Mouse (Mus musculus): Measurements from ENCODE around the gene Uaca. TPM values are rescaled to one million over a fixed set of nuclear protein-coding genes. Genes with fewer than 3 reads are reported as not detected.

Uaca gene
- total and polyA plus RNA-seq, 3 experiments = 0.17 to 0.34 TPM; not detected in 1

DNA sequence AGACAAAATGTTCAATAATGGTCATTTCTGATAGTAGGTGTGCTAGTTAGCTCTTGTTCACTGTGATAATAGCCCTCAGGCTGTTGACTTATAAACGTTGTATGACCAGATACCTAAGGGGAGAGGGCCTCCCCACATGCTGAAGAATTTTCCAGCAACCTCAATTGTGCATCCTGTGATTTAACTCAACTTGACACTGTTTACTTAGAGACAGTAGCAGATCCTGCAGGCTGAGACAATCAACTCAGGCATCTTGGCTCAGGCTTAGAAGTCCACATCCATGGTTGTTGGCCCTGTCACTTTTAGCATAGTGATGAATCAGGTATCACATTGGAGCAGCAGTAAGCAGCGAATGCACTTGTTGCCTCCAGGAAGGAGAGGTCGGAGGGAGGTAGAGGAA, 35.7 kb downstream of the Uaca start:
- H3K27me3 ChIP-seq (replicated peaks) = no peaks in the 10 kb centered on the region
- H3K27ac ChIP-seq (ENCODE audit: insufficient read depth, low read depth) = no peak overlapping the region
- in situ Hi-C loops (cut with MboI; ENCODE audit: low pct_ligation_motif_present, low pct_unique_long_range_greater_than_20kb, low sequenced_read_pairs) = no loop called here
- no peaks in the 10 kb centered on the region for H3K79me2 ChIP-seq (replicated peaks; ENCODE audit: control insufficient read depth, extremely low read depth, insufficient read depth, poor library complexity, severe bottlenecking)
- dilution Hi-C loops (cut with MboI; ENCODE audit: extremely low pct_ligation_motif_present, extremely low pct_unique_long_range_greater_than_20kb, low sequenced_read_pairs) = no loop called here
- H3K4me3 ChIP-seq (replicated peaks in 1 of 3; ENCODE audit: low read depth in 2 of 3, low read length in 2 of 3, poor library complexity in 1 of 3) = no peak overlapping the region
- H3K9me3 ChIP-seq (replicated peaks; ENCODE audit: low read length) = peaks cover 3% of the 10 kb centered on the region
- H3K36me3 ChIP-seq (replicated peaks in 1 of 2; ENCODE audit: control insufficient read depth in 1 of 2, insufficient read depth in 1 of 2, low read length in 1 of 2) = no peaks in the 10 kb centered on the region
- H3K4me2 ChIP-seq (ENCODE audit: insufficient read depth, low read depth, poor library complexity, severe bottlenecking) = no peak overlapping the region
- DNase-seq (ENCODE audit: extremely low read depth) = no peak
- peaks cover 0 to 30% of the 10 kb centered on the region in 2 experiments; a peak in 2 of 4 replicates for H3K4me1 ChIP-seq (ENCODE audit: control insufficient read depth in 1 of 2, insufficient read depth in 2 of 2)
- H3K9ac ChIP-seq (ENCODE audit: insufficient read depth, low read depth) = no peak overlapping the region
- no peak for TF ChIP-seq RAD21 (IDR thresholded peaks at IDR 0.05; ENCODE audit: low read depth, low read length)
- TF ChIP-seq ZC3H11A (IDR thresholded peaks at IDR 0.05; ENCODE audit: low read depth, low read length) = no peak
- no peak for TF ChIP-seq JUND (conservative IDR thresholded peaks at IDR 0.05; ENCODE audit: low read depth, low read length)
- no peak for TF ChIP-seq MAFK (IDR thresholded peaks at IDR 0.05; ENCODE audit: insufficient replicate concordance, low read length)
- TF ChIP-seq USF1 (IDR thresholded peaks at IDR 0.05; ENCODE audit: low read depth, low read length) = no peak
- no peak for TF ChIP-seq MAZ (IDR thresholded peaks at IDR 0.05; ENCODE audit: low read depth, low read length)
- TF ChIP-seq ZMIZ1 (IDR thresholded peaks at IDR 0.05; ENCODE audit: low read depth, low read length) = no peak

DNA sequence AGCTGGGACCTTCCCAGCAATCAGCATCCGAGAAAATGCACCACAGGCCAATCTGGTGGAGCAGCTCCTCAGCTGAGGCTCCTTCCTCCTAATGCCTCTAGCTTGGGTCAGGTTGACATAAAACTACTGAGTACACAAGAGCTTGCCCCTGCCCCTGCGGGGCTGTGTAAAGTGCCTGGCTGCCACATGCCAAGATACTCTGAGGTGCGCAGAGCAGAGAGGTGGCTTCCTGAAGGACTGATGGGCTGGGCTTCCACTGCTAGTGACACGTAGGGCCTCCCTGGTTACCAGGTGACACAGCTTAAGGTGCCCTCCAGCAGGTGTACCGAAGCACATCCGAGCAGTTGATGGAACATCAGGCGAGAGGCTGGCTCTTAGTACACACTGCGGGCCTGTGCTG, 37.9 kb downstream of the Uaca start:
- H3K27me3 ChIP-seq (replicated peaks) = no peaks in the 10 kb centered on the region
- no peaks in the 10 kb centered on the region for H3K36me3 ChIP-seq (replicated peaks in 1 of 2; ENCODE audit: control insufficient read depth in 1 of 2, insufficient read depth in 1 of 2, low read length in 1 of 2)
- H3K27ac ChIP-seq (ENCODE audit: insufficient read depth, low read depth) = no peak overlapping the region
- H3K4me1 ChIP-seq (ENCODE audit: control insufficient read depth in 1 of 2, insufficient read depth in 2 of 2) = peaks cover 0 to 28% of the 10 kb centered on the region in 2 experiments; a peak in 2 of 4 replicates
- dilution Hi-C loops (cut with MboI; ENCODE audit: extremely low pct_ligation_motif_present, extremely low pct_unique_long_range_greater_than_20kb, low sequenced_read_pairs) = no loop called here
- H3K4me3 ChIP-seq (replicated peaks in 1 of 3; ENCODE audit: low read depth in 2 of 3, low read length in 2 of 3, poor library complexity in 1 of 3) = no peak overlapping the region
- no peak overlapping the region for H3K9ac ChIP-seq (ENCODE audit: insufficient read depth, low read depth)
- H3K4me2 ChIP-seq (ENCODE audit: insufficient read depth, low read depth, poor library complexity, severe bottlenecking) = no peak overlapping the region
- no peak for DNase-seq (ENCODE audit: extremely low read depth)
- H3K9me3 ChIP-seq (replicated peaks; ENCODE audit: low read length) = peaks cover 3% of the 10 kb centered on the region
- TF ChIP-seq ELF1 (IDR thresholded peaks at IDR 0.05; ENCODE audit: low read depth, low read length) (no peak), TBP (conservative IDR thresholded peaks at IDR 0.05; ENCODE audit: low read depth, low read length) (no peak), JUND (conservative IDR thresholded peaks at IDR 0.05; ENCODE audit: low read depth, low read length) (no peak), SMC3 (IDR thresholded peaks at IDR 0.05; ENCODE audit: low read depth, low read length) (no peak), UBTF (IDR thresholded peaks at IDR 0.05; ENCODE audit: low read depth, low read length) (no peak), RAD21 (IDR thresholded peaks at IDR 0.05; ENCODE audit: low read depth, low read length) (no peak), ZMIZ1 (IDR thresholded peaks at IDR 0.05; ENCODE audit: low read depth, low read length) (no peak), KAT2A (IDR thresholded peaks at IDR 0.05; ENCODE audit: insufficient replicate concordance, low read length) (no peak), CHD2 (IDR thresholded peaks at IDR 0.05; ENCODE audit: low read length) (no peak), MAZ (IDR thresholded peaks at IDR 0.05; ENCODE audit: low read depth, low read length) (no peak), GABPA (IDR thresholded peaks at IDR 0.05; ENCODE audit: insufficient replicate concordance, low read depth, low read length) (no peak), MYC (IDR thresholded peaks at IDR 0.05; ENCODE audit: low read depth, low read length) (no peak), USF1 (IDR thresholded peaks at IDR 0.05; ENCODE audit: low read depth, low read length) (no peak), E2F4 (IDR thresholded peaks at IDR 0.05; ENCODE audit: insufficient replicate concordance, low read depth, low read length) (no peak), BHLHE40 (IDR thresholded peaks at IDR 0.05; ENCODE audit: low read depth, low read length) (no peak), ZC3H11A (IDR thresholded peaks at IDR 0.05; ENCODE audit: low read depth, low read length) (no peak)
- in situ Hi-C loops (cut with MboI; ENCODE audit: low pct_ligation_motif_present, low pct_unique_long_range_greater_than_20kb, low sequenced_read_pairs) = no loop called here
- no peaks in the 10 kb centered on the region for H3K79me2 ChIP-seq (replicated peaks; ENCODE audit: control insufficient read depth, extremely low read depth, insufficient read depth, poor library complexity, severe bottlenecking)
